Mouse (Mus musculus): ENCODE measurements at regions not wholly inside any gene's neighbourhood (a gene's known extent, or its start where the extent isn't known, plus 50 kb on each side); places are given as distances from the start of the nearest gene placed in this dataset.

DNA sequence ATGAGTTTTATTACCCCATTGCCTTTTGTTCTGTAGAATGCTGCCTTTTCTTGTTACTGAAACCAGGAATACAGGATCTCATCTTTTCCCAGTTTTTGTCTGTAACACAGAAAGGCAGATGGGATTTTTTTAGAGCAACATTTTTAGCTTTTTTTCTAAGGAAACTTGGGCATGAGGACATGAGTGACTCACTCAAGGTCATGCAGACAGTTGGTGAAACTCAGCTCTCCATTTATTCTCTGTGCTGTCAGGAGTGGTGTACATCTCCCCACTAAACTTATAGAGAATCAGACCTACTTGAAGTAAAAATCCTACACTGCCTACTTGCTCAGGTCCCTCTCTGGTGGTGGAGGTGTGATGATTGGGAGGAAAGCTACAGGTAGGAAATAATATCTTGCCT is 459.9 kb downstream of the Bcl11a start:
- no peak for DNase-seq (ENCODE audit: low spot score)

DNA sequence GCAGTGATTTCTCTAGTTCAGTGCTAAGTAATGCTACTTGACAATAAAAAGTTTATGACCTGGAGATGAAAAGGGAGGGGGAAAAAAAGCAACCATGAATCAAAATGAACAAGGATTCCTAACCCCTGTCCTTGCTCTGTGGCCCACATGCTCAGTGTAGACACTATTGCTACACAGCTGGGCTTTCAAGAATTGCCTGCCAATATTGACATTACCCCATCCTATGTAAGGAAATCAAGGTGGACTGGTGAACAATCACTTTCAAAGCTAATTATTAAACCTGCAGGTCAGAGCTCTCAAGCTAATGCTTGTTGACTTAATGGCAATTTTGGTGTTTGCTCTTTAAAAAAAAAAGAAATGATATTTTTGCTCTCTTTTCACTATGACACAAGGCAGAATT is 491.8 kb downstream of the Bcl11a start:
- DNase-seq (ENCODE audit: low spot score): no peak

DNA sequence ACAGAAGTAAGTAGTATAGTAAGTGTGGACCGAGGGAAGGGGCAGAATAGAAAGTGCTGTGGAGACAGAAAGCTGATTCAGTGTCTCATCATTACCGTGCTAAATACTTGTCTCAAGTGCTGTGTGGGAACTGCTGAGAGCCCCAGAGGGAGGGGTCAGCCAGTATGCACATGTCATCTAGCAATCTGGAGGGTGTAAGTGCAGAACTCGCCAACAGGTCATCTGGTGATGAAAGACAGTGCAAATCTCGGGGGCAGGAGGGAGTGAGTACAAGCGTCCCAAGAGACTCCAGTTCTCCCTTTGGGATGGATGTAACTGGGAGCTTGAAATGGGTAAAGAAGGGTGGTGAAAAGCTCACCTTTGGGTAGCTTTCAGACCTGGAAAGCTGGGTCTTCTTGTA is 535.7 kb downstream of the Bcl11a start:
- no peak for DNase-seq (ENCODE audit: low spot score)

DNA sequence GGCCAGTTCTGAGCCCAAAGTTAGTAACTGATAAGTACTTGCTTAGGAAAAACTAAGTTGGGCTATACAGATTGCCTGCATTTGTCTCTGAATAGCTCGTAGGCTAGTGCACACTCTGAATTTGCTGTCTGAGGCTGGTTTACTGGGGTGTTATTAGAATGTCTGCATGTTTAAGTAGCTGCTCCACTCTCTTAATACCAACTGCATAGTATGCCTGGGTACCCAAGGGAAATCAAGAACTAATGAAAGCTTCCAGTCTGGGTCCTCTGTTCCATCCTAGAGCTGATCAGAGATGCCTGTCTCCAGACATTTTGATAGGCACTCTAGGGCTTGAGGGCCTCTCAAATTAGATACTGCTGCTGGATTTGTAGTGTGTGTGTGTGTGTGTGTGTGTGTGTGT is 537.6 kb downstream of the Bcl11a start:
- no peak for DNase-seq (ENCODE audit: low spot score)

DNA sequence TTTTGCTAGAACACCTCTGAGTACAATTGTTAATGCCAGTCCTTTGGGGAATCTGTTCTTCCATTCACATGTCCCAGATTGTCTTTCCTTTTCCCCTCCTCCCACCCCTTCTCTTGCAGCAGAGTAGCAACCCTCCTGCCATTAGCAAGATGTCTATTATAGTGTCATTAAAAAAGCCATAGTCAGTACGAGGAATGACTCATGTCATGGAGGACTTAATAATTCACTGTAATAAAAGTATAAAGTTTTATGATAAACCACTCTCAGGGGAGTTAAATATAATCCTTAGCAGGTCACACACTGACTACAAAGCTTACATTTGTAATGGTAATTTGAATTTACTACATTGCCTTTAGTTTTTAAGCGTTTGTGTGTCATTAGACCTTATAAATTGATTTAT is 540.7 kb downstream of the Bcl11a start:
- no peak for DNase-seq (ENCODE audit: low spot score)

DNA sequence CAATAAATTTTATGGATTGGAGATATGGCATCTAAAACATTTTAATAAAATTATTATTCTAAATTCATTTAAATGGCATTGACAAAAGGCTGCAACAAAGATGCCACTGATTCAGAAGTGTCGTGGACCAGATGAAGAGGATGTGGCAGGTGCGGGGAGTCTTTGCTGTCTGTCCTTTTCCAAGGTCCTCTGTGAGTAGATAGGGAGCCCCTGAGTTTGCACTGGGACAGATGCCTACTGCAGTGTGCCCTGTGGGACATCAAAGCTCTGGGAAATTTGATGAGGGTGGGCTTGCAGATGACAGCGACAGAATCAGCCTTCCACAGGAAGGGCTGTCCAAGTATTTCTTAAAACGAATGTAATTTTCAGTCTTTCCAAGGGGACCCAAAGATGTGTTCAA is 541.2 kb downstream of the Bcl11a start:
- DNase-seq (ENCODE audit: low spot score): no peak

DNA sequence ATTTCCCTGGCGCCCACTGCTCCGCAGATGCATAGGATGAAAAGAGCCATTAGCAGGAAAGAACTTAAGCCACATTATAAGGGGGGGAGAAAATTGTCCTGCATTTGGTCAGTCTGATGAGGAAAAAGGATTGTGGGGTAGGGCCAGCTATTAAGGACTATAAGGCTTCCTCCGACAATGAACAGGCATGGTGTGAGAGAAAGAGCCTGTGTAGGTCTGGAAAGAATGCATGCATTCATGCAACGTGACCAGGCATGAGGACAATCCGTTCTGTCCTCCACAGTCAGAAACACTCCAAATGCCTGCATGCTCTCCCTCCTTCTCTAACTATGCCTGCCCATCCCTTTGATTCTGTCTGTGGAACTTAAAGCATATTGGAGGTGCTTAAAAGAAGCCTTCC is 550.8 kb downstream of the Bcl11a start:
- DNase-seq (ENCODE audit: low spot score): no peak

DNA sequence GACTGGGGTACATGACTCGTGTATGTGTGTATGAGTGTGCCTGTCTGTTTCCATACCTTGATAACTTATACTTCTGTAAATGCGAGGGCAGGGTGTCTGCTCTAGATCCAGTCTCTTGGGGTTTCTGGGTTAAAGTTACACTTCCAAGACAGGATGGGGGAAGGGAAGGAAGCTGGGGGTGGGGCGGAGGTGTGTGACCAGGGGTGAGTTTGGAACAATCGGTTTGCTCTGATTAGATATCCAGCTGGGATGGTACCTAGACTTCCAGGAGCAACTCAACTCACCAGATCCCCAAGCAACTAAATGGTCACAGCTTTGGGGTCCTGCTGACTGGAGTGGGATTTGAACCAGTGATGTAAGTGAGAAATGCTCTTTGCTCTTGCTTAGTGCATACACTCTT is 551.6 kb downstream of the Bcl11a start:
- no peak for DNase-seq (ENCODE audit: low spot score)

DNA sequence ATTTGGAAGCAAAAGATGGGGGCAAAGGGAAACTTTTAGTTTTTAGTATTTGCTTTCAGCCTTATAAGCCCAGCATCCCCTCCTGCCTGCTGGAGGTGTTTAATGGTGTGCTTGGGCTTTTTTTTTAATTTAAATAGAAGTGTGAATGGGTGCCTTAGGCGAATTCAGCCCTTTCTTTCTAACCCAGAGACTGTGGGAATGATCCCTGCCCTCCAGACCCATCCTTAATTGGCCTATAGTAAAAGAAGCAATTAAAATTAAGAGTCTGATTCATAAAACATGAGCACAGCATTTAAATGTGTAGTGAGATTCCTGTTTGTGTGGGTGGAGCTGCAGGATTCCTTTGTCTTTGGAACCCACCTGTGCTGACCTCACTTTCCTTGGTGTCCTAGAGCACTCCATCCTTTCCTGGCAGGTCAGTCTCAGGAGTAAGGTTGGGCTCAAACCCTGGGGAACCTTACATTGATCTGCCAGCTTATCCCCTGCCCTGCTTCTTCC is 552.6 kb downstream of the Bcl11a start:
- no peak for DNase-seq (ENCODE audit: low spot score)

DNA sequence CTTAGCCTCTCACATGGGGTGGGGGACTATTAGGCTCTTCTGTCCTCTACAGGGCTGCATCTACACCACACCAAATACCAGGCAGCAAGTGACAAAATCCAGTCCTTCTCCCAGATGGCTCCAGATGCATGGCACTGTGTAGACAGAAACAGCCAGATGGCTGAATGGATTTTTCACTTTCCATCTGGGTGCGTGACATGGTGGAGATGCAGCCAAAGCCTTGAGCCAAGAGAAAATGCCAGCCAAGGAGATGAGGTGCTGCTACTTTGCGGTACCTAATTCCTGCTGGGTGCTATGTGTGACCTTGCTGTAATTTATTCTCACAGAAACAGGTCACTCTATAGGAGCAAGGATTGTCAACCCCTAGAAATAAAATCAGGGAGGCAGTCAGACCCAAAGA is 553.8 kb downstream of the Bcl11a start:
- DNase-seq (ENCODE audit: low spot score): no peak

DNA sequence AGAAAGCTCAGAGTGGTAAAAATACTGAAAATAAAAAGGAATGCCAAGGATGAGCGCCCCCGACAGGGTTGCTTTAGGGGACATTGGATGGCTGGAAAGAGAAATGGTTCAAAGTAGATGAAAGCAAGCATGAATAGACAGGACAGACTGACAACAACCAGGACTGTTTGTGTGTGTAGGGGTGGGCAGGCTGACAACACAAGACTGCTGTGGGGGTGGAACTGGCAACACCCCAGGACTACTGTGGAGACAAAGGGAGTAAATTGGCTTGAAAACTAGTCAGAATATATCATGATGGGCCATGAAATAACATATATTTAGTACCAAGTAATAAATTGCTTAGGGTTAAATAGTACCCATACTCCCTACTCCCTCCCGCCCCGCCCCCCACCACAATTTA is 558.9 kb downstream of the Bcl11a start:
- DNase-seq (ENCODE audit: low spot score): no peak

DNA sequence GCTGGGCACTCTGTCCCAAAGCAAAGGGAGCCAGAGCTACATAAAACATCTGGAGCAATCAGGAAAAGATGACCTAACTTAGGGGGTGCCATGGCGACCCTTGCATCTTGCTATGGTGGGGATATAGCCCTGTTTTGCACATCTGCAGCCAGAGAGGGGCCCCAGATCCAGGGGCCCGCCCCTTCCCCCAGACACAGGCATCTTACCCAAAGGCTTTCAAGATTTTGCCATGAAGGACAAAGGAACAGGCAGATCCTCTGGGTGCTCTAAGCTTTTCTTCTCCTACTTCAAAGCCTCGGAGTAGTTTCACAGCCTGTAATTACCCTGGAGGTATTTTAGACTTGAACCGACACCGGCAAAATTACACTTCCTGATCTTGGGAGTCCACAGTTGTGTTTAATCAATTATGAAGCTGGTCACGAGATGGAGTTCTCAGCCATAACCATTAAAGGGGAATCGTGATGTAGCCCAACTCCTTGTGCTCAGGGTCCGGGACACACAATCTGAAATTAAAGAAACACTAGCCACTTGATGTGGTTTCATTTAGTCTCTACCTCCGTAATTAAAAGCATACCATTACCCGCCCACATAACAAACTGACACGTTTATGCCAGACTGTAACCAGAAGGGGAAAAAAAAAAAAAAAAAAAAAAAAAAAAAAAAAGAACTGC is 565.7 kb downstream of the Bcl11a start:
- DNase-seq (ENCODE audit: low spot score): no peak

DNA sequence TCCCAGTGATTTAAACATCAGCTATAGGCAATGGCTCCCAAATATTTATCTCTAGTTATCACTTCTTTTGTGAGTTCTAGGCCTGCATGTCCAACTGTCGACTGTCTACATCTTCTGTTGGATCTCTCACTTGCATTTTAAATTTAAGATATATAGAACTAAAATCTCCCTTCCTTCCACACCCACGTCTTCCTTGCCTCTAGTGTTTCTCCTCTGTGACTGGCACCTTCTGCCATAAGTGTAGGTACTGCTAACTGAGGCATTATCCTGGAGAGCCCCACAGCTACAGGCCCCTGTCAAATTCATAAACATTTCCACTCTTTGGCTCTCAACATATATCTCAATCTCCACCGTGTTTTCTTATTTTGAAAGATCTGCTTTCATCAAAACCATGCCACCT is 575.0 kb downstream of the Bcl11a start:
- no peak for DNase-seq (ENCODE audit: low spot score)

DNA sequence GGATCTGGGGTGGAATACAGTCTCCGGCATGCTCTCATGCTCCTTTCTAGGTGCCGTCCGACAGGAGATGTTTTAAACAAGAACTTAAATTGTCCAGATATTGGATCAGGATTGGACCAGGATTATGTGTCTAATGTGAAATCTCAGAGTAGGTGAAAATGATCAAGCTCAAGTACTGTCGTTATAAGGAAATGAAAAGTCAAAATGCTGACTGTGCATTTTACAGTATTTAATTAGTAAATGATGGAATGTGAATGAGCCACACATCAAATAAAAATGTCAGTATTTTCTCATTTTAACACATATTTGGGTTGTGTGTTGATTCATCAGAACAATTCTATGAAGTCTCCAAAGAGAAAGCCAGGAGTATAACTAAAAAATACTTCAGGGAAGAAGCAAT is 586.2 kb downstream of the Bcl11a start:
- DNase-seq (ENCODE audit: low spot score): no peak

DNA sequence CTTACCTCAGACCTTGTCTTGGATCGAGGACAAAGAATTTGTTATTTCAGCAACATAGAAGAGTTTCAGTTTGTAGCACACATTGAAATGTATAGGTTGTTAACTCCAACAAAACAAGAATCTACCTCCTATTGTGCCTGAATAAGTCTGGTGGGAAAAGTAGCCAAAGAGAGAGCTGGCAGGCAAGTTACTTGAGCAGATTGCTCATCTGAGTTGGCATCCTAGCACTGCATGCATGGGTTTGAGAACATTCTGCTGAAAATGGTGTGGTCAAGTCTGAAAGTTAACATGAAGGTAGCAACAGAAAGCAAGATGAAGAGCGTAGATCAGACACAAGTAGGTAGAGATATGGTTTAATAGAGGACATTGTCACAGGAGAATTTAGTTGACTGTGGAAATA is 587.5 kb downstream of the Bcl11a start:
- no peak for DNase-seq (ENCODE audit: low spot score)

DNA sequence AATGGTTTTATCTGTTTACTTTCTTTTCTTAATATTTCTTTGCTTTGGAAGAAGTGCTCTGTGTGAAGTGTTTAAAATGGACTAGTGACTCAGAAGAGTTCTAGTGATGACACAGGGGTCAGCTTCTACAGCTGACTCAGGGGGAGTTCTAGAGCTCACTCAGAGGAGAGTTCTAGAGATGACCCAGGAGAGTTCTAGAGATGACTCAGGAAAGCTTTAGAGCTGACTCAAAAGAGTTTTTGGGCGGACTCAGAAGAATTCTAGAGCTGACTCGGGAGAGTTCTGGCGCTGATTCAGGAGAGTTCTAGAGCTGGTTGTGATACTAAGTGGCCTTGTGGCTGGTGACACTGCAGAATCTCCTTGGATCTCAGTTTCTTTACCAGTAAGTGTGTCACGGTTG is 593.8 kb downstream of the Bcl11a start:
- DNase-seq (ENCODE audit: low spot score): no peak

DNA sequence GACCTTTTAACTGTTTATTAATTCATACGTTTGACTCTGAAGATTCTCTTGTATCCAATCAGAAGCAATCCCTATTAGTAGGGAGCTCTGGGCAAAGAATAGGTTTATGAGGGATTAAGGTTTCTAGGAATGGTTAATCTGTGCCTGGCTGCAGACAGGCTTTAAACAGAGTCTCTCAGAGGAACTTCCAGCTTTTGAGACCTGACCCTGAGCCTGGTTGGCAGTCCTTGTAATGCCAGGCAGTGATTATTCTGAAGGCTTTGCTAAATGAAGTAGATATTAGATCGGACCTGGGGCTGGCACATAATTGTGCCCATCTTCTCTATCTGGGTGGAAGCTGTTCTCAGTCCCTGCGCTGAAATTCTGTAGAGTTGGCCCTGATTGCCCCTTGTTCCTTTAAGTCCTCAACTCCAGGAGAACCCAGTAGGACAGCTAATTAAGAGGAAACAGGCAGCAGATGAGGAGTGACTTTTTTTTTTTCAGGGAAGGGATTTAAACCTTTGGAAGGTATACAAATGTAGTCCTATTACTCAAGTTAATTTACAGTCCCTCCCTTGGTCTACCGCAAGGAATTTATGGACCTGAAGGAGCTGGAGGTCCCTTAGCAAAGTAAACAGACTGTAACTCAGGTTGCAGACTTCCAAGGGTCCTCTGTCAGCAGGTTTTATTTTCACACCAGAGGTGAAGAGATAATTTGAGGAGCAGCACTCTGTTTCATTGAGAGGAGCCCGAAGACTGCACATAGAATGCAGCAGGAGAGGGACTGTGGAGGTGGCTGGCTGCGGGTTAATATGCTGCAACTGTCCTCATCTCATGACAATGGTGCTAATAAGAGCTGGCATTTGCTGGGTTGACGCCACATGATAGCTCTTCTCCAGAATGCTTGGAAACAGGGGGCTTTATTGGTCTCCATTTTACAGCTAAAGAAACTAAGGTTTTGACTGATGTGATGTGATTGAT is 595.7 kb downstream of the Bcl11a start:
- no peak for DNase-seq (ENCODE audit: low spot score)

DNA sequence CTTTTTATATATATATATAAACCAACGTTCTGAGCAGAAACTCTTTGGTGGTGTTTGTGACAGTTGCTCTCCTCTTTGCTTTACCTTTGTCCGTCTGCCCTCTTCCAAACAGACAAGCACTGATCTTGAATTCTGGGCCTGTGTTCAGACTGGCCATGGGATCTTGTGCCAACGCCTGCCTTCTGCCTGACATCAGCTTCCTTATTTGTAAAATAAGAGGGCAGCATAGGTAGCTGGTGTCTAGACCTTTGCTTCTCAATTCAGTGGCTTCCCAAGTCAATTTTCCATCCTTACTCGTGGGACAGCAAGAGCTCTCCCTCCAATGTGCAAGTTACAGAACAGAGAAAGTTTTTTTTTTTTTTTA is 596.3 kb downstream of the Bcl11a start:
- DNase-seq (ENCODE audit: low spot score): no peak

DNA sequence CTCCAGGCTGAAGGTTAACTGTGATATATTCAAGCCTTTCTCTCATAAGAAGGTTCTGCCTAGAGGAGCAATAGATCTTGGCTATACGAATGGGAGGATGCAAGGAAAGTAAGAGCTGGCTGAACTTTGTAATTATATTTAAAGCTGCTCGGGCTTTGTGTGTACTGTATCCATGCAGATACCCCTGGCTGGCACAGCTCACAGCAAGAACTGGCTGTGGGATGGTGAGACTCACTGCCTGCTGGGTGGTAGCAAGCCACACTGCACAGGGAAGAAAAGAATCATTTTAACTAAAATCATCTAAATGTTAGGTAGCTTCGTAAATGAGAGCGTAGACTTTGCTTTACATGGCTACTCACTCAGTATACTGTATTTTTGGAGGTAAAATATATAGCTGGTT is 599.2 kb downstream of the Bcl11a start:
- DNase-seq (ENCODE audit: low spot score): no peak

DNA sequence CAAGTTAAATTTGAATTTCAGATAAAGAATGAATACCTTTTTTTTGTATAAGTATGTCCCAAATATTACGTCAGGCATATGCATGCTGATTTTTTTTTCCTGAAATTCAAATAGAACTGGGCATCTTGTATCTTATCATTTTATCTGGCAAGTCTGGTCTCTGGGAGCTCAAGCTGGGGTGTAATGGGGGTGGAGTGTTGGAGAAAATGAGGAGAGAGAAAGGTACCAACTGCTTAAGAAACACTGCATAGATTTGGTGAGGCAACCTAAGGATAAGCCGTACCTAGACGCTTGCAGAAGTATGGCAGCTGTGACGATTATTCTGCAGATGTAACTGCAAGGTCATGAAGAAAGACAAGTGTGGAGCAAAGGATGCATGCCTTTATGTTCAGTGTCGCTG is 601.7 kb downstream of the Bcl11a start:
- DNase-seq (ENCODE audit: low spot score): no peak

DNA sequence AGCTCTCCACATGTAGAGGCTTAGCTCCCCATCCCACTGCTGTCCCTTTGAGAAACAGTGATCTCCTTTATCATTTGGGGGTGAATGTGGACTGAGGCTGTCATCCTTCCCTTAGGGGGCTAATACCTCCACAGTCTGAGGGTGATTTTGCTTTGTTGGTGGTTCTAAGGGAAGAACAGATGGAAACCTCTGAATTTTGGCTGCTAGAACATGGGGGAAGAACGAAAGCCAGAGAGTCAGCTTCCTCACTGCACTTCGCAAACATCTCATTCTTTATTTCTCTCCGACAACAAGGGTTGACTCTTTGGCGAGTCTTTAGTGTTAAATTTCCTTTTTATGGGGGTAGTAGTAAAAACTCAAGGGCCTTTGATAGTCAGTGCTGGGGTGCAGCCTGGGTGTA is 604.6 kb downstream of the Bcl11a start:
- DNase-seq (ENCODE audit: low spot score): no peak

DNA sequence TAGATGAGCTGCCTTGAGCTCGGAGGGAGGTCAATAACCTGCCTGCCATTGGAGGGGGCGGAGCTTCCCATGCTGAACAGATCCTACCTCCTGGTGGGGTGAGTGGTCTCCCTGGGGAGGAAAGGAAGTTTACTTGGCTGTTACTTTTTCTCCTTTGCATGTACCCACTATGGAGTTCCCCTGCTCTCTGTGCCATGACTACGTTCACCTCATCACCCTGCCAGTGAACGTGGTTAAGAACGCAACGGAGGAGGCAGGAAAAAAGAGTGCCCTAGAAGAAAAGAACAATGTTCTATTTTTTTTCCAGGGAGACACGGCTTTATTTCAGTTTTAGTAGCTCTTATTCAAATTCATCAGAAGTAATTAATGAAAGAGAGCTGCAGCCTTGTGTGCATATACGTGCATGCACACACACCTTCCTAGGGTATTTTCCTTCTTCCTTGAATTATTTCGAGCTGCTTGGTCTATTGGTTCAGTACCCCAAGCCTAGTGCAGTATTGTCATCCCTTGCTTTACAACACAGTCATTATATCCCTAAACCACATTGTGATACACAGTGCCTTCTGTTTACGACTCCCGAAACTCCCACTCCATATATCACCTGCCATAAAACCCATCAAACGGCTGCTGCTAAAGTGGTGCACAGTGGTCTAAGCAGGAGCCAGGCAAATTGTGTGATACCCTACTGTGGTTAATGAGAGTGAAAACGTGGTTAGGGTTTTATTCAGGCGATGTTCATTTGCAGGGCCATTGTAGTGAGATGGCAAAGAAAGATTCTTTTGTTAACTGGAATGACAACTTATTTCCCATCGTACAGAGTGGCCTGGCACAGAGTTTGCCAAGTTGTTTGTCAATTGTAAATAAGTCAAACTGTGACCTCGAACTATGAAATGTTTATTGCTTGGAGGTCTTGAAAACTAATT is 608.0 kb downstream of the Bcl11a start:
- no peak for DNase-seq (ENCODE audit: low spot score)
